Mouse (Mus musculus): ENCODE data around the gene Car15.
A peak's percentile ranks its signal among the peaks of the same experiment; 100 is the strongest.

Car15 gene

GRCm38 (mm10) chr16:17802839-17803674 lies 35.1 kb downstream of the Car15 start:
- DNase-seq (ENCODE audit: low read depth, low spot score) = no peak

- DNase-seq (ENCODE audit: low read depth, low spot score) = no peak
Measured at GRCm38 (mm10) chr16:17802456-17802838, 35.7 kb downstream of the Car15 start.

GRCm38 (mm10) chr16:17801777-17802455 lies 36.2 kb downstream of the Car15 start:
- DNase-seq (ENCODE audit: low read depth, low spot score) = no peak

GRCm38 (mm10) chr16:17799584-17799983 lies 38.6 kb downstream of the Car15 start:
- no peak for DNase-seq (ENCODE audit: low read depth, low spot score)

- no peak for DNase-seq (ENCODE audit: low read depth, low spot score)
Measured at GRCm38 (mm10) chr16:17798321-17799180, 39.6 kb downstream of the Car15 start.

- no peak for DNase-seq (ENCODE audit: low read depth, low spot score)
Measured at GRCm38 (mm10) chr16:17797812-17798311, 40.3 kb downstream of the Car15 start.

- no peak for DNase-seq (ENCODE audit: low read depth, low spot score)
Measured at GRCm38 (mm10) chr16:17796971-17797811, 41.0 kb downstream of the Car15 start, which contains the start of gene Scarf2. TSS of gene Scarf2 (plus strand) at chr16:17797282.

- DNase-seq (ENCODE audit: low read depth, low spot score) = no peak
Measured at GRCm38 (mm10) chr16:17796519-17796918, 41.6 kb downstream of the Car15 start.

- DNase-seq (ENCODE audit: low read depth, low spot score) = no peak
Measured at GRCm38 (mm10) chr16:17795643-17796042, 42.5 kb downstream of the Car15 start.

GRCm38 (mm10) chr16:17794047-17794446 lies 44.1 kb downstream of the Car15 start:
- no peak for DNase-seq (ENCODE audit: low read depth, low spot score)

GRCm38 (mm10) chr16:17792728-17793127 lies 45.4 kb downstream of the Car15 start:
- no peak for DNase-seq (ENCODE audit: low read depth, low spot score)

GRCm38 (mm10) chr16:17785337-17785736 lies 52.8 kb downstream of the Car15 start:
- DNase-seq (ENCODE audit: low read depth, low spot score) = peak; percentile 29

Data from A20 (cell line).